Mouse (Mus musculus) T-cell, adult 66 days (primary cell): ENCODE measurements around the gene Krtap22-2. TPM values are rescaled to one million over a fixed set of nuclear protein-coding genes. Genes with fewer than 3 reads are reported as not detected.

Experiments
- total RNA-seq, 2 experiments: library from RNA; stranded (reverse); gene quantifications; 3 replicates in 1 of 2; 4 replicates in 1 of 2; pipeline ENCODE4 v1.2.4; 2023

The Krtap22-2 gene
- total RNA-seq = not detected

GRCm38 (mm10) chr16:89010659-89011058 is at the start of gene Krtap22-2:
Gene Krtap22-2 (minus strand): TSS chr16:89010759.

GRCm38 (mm10) chr16:89047783-89048182 is 37.2 kb upstream of the Krtap22-2 start, which contains the start of gene Krtap6-5:
Gene Krtap6-5 (minus strand): TSS chr16:89047883.

GRCm38 (mm10) chr16:89041372-89041771 is 30.8 kb upstream of the Krtap22-2 start, which contains the start of gene Gm10228:
Gene Gm10228 (minus strand): TSS chr16:89041472.

GRCm38 (mm10) chr16:89031399-89031798 is 20.8 kb upstream of the Krtap22-2 start, which contains the start of gene Krtap6-1:
Gene Krtap6-1 (plus strand): TSS chr16:89031699.

GRCm38 (mm10) chr16:89014984-89015383 is 4.4 kb upstream of the Krtap22-2 start, which contains the start of gene Gm10229:
Gene Gm10229 (plus strand): TSS chr16:89015284.

GRCm38 (mm10) chr16:88962773-88963172 is 47.8 kb downstream of the Krtap22-2 start, which contains the start of gene Krtap16-3:
Gene Krtap16-3 (minus strand): TSS chr16:88962873.

Other genes with a start within 250 kb of the Krtap22-2 start
- not detected for gene 2310057N15Rik, start 236.6 kb downstream of the Krtap22-2 start, total RNA-seq
- gene Gm5965, start 232.9 kb downstream of the Krtap22-2 start, total RNA-seq = not detected
- gene Gm20741, start 198.5 kb downstream of the Krtap22-2 start, total RNA-seq = not detected
- not detected for gene Krtap15, start 190.5 kb downstream of the Krtap22-2 start, total RNA-seq
- gene Krtap14, start 184.6 kb downstream of the Krtap22-2 start, total RNA-seq = not detected
- gene Krtap19-1, start 141.3 kb downstream of the Krtap22-2 start, total RNA-seq = not detected
- not detected for gene Krtap19-2, start 136.5 kb downstream of the Krtap22-2 start, total RNA-seq
- not detected for gene Krtap19-3, start 132.7 kb downstream of the Krtap22-2 start, total RNA-seq
- not detected for gene Krtap19-4, start 125.7 kb downstream of the Krtap22-2 start, total RNA-seq
- not detected for gene Krtap19-5, start 114.3 kb downstream of the Krtap22-2 start, total RNA-seq
- not detected for gene Krtap19-9b, start 78.5 kb downstream of the Krtap22-2 start, total RNA-seq
- not detected for gene Krtap16-3, start 47.9 kb downstream of the Krtap22-2 start, total RNA-seq
- gene Gm10229, start 4.5 kb upstream of the Krtap22-2 start, total RNA-seq = not detected
- gene Krtap6-1, start 20.9 kb upstream of the Krtap22-2 start, total RNA-seq = not detected
- gene Gm10228, start 30.7 kb upstream of the Krtap22-2 start, total RNA-seq = not detected
- gene Krtap6-5, start 37.1 kb upstream of the Krtap22-2 start, total RNA-seq = not detected
- gene 1110025L11Rik, start 53.2 kb upstream of the Krtap22-2 start, total RNA-seq = not detected
- not detected for gene Krtap6-3, start 73.3 kb upstream of the Krtap22-2 start, total RNA-seq
- gene Gm6358, start 130.1 kb upstream of the Krtap22-2 start, total RNA-seq = not detected
- not detected for gene Gm10061, start 140.3 kb upstream of the Krtap22-2 start, total RNA-seq
- gene Gm9789, start 147.2 kb upstream of the Krtap22-2 start, total RNA-seq = not detected
- not detected for gene Gm7735, start 158.7 kb upstream of the Krtap22-2 start, total RNA-seq
- not detected for gene 1110057P08Rik, start 164.0 kb upstream of the Krtap22-2 start, total RNA-seq
- not detected for gene Krtap20-2, start 195.1 kb upstream of the Krtap22-2 start, total RNA-seq